Mouse (Mus musculus): Measurements from ENCODE around the gene Rasa3. TPM values are rescaled to one million over a fixed set of nuclear protein-coding genes. Genes with fewer than 3 reads are reported as not detected.

Rasa3 gene
- polyA plus RNA-seq, 1 experiment: 20.5 TPM

GRCm38 (mm10) chr8:13687101-13687717, 9.8 kb upstream of the Rasa3 start:
- WGBS: 83% methylated on average over 8 of the region's 8 CpGs
- DNase-seq (ENCODE audit: low read depth, low spot score): no peak

GRCm38 (mm10) chr8:13686426-13686825, 9.0 kb upstream of the Rasa3 start:
- 28% methylated on average over 7 of the region's 7 CpGs for WGBS
- no peak for DNase-seq (ENCODE audit: low read depth, low spot score)

- WGBS: 81% methylated on average over 16 of the region's 16 CpGs
- DNase-seq (ENCODE audit: low read depth, low spot score): no peak
Observed at GRCm38 (mm10) chr8:13685674-13686314, 8.4 kb upstream of the Rasa3 start.

GRCm38 (mm10) chr8:13684131-13684530, 6.7 kb upstream of the Rasa3 start:
- 33% methylated on average over 7 of the region's 7 CpGs for WGBS
- DNase-seq (ENCODE audit: low read depth, low spot score): no peak

- DNase-seq (ENCODE audit: low read depth, low spot score): no peak
Observed at GRCm38 (mm10) chr8:13678182-13678581, 779 bp upstream of the Rasa3 start.

GRCm38 (mm10) chr8:13676701-13677412, 546 bp downstream of the Rasa3 start:
- WGBS: under 1% methylated on average over 47 of the region's 47 CpGs
- no peak for DNase-seq (ENCODE audit: low read depth, low spot score)

More at GRCm38 (mm10) chr8:13678182-13678581, 779 bp upstream of the Rasa3 start:
- 20% methylated on average over 8 of the region's 8 CpGs for whole genome bisulfite sequencing

GRCm38 (mm10) chr8:13676302-13676700, 1.1 kb downstream of the Rasa3 start:
- no peak for DNase-seq (ENCODE audit: low read depth, low spot score)

GRCm38 (mm10) chr8:13675524-13675923, 1.9 kb downstream of the Rasa3 start:
- DNase-seq (ENCODE audit: low read depth, low spot score): no peak
- 16% methylated on average over 8 of the region's 8 CpGs for WGBS

More at GRCm38 (mm10) chr8:13676302-13676700, 1.1 kb downstream of the Rasa3 start:
- under 1% methylated on average over 12 of the region's 12 CpGs for WGBS

- no peak for DNase-seq (ENCODE audit: low read depth, low spot score)
- WGBS: 47% methylated on average over 4 of the region's 4 CpGs
Observed at GRCm38 (mm10) chr8:13675121-13675520, 2.3 kb downstream of the Rasa3 start.

- no peak for DNase-seq (ENCODE audit: low read depth, low spot score)
- 40% methylated on average over 12 of the region's 12 CpGs for WGBS
Observed at GRCm38 (mm10) chr8:13674294-13675010, 3.0 kb downstream of the Rasa3 start.

GRCm38 (mm10) chr8:13673215-13673614, 4.2 kb downstream of the Rasa3 start:
- 73% methylated on average over 4 of the region's 4 CpGs for WGBS
- DNase-seq (ENCODE audit: low read depth, low spot score): no peak

GRCm38 (mm10) chr8:13671246-13672003, 6.0 kb downstream of the Rasa3 start:
- WGBS: 78% methylated on average over 10 of the region's 10 CpGs
- DNase-seq (ENCODE audit: low read depth, low spot score): no peak

GRCm38 (mm10) chr8:13670011-13670471, 7.4 kb downstream of the Rasa3 start:
- 72% methylated on average over 17 of the region's 17 CpGs for WGBS
- no peak for DNase-seq (ENCODE audit: low read depth, low spot score)

GRCm38 (mm10) chr8:13668367-13668766, 9.0 kb downstream of the Rasa3 start:
- DNase-seq (ENCODE audit: low read depth, low spot score): no peak
- WGBS: 61% methylated on average over 10 of the region's 10 CpGs

GRCm38 (mm10) chr8:13667917-13668316, 9.5 kb downstream of the Rasa3 start:
- no peak for DNase-seq (ENCODE audit: low read depth, low spot score)
- WGBS: 74% methylated on average over 4 of the region's 4 CpGs

GRCm38 (mm10) chr8:13665944-13666343, 11.5 kb downstream of the Rasa3 start:
- no peak for DNase-seq (ENCODE audit: low read depth, low spot score)
- 61% methylated on average over 8 of the region's 8 CpGs for WGBS

- 85% methylated on average over 4 of the region's 4 CpGs for WGBS
Observed at GRCm38 (mm10) chr8:13665538-13665937, 11.9 kb downstream of the Rasa3 start.

GRCm38 (mm10) chr8:13664711-13665210, 12.6 kb downstream of the Rasa3 start:
- no peak for DNase-seq (ENCODE audit: low read depth, low spot score)
- 79% methylated on average over 6 of the region's 6 CpGs for WGBS

More at GRCm38 (mm10) chr8:13665538-13665937, 11.9 kb downstream of the Rasa3 start:
- DNase-seq (ENCODE audit: low read depth, low spot score): no peak

GRCm38 (mm10) chr8:13660323-13660722, 17.1 kb downstream of the Rasa3 start:
- no peak for DNase-seq (ENCODE audit: low read depth, low spot score)
- 72% methylated on average over 13 of the region's 13 CpGs for WGBS
